Mouse (Mus musculus): ENCODE results near the gene 2010109A12Rik.

2010109A12Rik gene

GRCm38 (mm10) chr5:93232838-93233237 is 26.5 kb downstream of the 2010109A12Rik start:
- no peak for DNase-seq

- no peak for DNase-seq
These were observed 27.8 kb downstream of the 2010109A12Rik start for GRCm38 (mm10) chr5:93234130-93234529.

- DNase-seq = no peak
These were observed 28.3 kb downstream of the 2010109A12Rik start for GRCm38 (mm10) chr5:93234605-93235004.

- peak; percentile 94 for DNase-seq
These were observed 29.6 kb downstream of the 2010109A12Rik start for GRCm38 (mm10) chr5:93235888-93236287.

GRCm38 (mm10) chr5:93236541-93236940 is 30.2 kb downstream of the 2010109A12Rik start:
- DNase-seq = no peak

GRCm38 (mm10) chr5:93239590-93240544 is 33.5 kb downstream of the 2010109A12Rik start:
- no peak for DNase-seq

GRCm38 (mm10) chr5:93245280-93245679 is 39.0 kb downstream of the 2010109A12Rik start:
- no peak for DNase-seq

GRCm38 (mm10) chr5:93249940-93250578 is 43.7 kb downstream of the 2010109A12Rik start:
- DNase-seq = no peak

GRCm38 (mm10) chr5:93251001-93251760 is 44.9 kb downstream of the 2010109A12Rik start:
- peak; percentile 51 for DNase-seq

GRCm38 (mm10) chr5:93255759-93256265 is 49.5 kb downstream of the 2010109A12Rik start:
- DNase-seq = no peak

GRCm38 (mm10) chr5:93256820-93257405 is 50.6 kb downstream of the 2010109A12Rik start:
- DNase-seq = no peak

GRCm38 (mm10) chr5:93259349-93259748 is 53.0 kb downstream of the 2010109A12Rik start:
- DNase-seq = no peak

- no peak for DNase-seq
These were observed 54.7 kb downstream of the 2010109A12Rik start for GRCm38 (mm10) chr5:93260983-93261382.

GRCm38 (mm10) chr5:93262751-93263150 is 56.4 kb downstream of the 2010109A12Rik start:
- no peak for DNase-seq
